Mouse (Mus musculus) hindbrain, embryonic 10.5 days (tissue): ENCODE measurements around the gene Efl1. TPM values are rescaled to one million over a fixed set of nuclear protein-coding genes. Genes with fewer than 3 reads are reported as not detected.

Source experiments
- DNase-seq: peaks from one replicate; pipeline ENCODE4 v3.0.0-alpha.2; 2017; ENCODE audit warnings: low spot score
- H3K27ac ChIP-seq: fragments of 300-500 bp; sonication (generic); 2 replicates; pipeline ENCODE4 v1.5.1; 2016; ENCODE audit warnings: mild to moderate bottlenecking, moderate library complexity
- H3K27me3 ChIP-seq: fragments of 300-500 bp; sonication (generic); 2 replicates; pipeline ENCODE4 v1.6.1; 2016; ENCODE audit warnings: mild to moderate bottlenecking; ENCODE audit not compliant: poor library complexity, insufficient read depth, severe bottlenecking
- H3K36me3 ChIP-seq: fragments of 300-500 bp; sonication (generic); 2 replicates; pipeline ENCODE4 v1.6.1; 2016; ENCODE audit warnings: mild to moderate bottlenecking, moderate library complexity
- H3K4me1 ChIP-seq: fragments of 300-500 bp; sonication (generic); replicated peaks from 2 replicates; pipeline ENCODE4 v1.6.1; 2016; ENCODE audit warnings: mild to moderate bottlenecking
- H3K4me3 ChIP-seq: fragments of 300-500 bp; sonication (generic); 2 replicates; pipeline ENCODE4 v1.5.1; 2016; ENCODE audit warnings: mild to moderate bottlenecking, moderate library complexity
- H3K9me3 ChIP-seq: fragments of 300-500 bp; sonication (generic); 2 replicates; pipeline ENCODE4 v1.6.1; 2016; ENCODE audit warnings: mild to moderate bottlenecking, moderate library complexity
- WGBS: fragments of 180-500 bp; shearing (Covaris S2); methylation state at CpG from one replicate; pipeline ENCODE4 v1.1.7; 2016; 5-methylcytosine and 5-hydroxymethylcytosine counted together
- polyA plus RNA-seq: library from polyadenylated mRNA; unstranded; fragments of >200 nt; fragmentation: Nextera tagmentation; extraction: Ambion mirVana; gene quantifications from 2 replicates; pipeline ENCODE4 v1.2.1, GENCODE M21; 2016

Gene Efl1
- 18.8 and 21.2 TPM in 2 replicates for polyA plus RNA-seq

GRCm38 (mm10) chr7:82648353-82649080 lies at the start of gene Efl1, which contains the start of gene Saxo2:
TSS of gene Efl1 (plus strand) at chr7:82648614.
TSS of gene Saxo2 (minus strand) at chr7:82648528.
- H3K36me3 ChIP-seq: peaks cover 21% of the 10 kb centered on the region
- peak; percentile 95 for DNase-seq
- H3K4me3 ChIP-seq: peak within 1 kb of the TSS; percentile 80
- H3K4me1 ChIP-seq: peaks cover 14% of the 10 kb centered on the region
- H3K27me3 ChIP-seq: no peaks in the 10 kb centered on the region
- WGBS: under 1% methylated on average over 46 of the region's 46 CpGs
- H3K9me3 ChIP-seq: no peaks in the 10 kb centered on the region
- H3K27ac ChIP-seq: peak within 1 kb of the TSS; percentile 88

- Histone ChIP-seq H3K36me3 (no peaks in the 10 kb centered on the region), H3K4me1 (peaks cover 3% of the 10 kb centered on the region; the same call in 1 of the 2 replicates), H3K27me3 (no peaks in the 10 kb centered on the region), H3K27ac (no peak overlapping the region), H3K4me3 (no peak overlapping the region), H3K9me3 (no peaks in the 10 kb centered on the region)
- whole genome bisulfite sequencing: 79% methylated on average over 4 of the region's 4 CpGs
- no peak for DNase-seq
Observed at GRCm38 (mm10) chr7:82602008-82602407, 46.4 kb upstream of the Efl1 start.

- H3K27me3 ChIP-seq: no peaks in the 10 kb centered on the region
- 83% methylated on average over 6 of the region's 6 CpGs for WGBS
- no peaks in the 10 kb centered on the region for H3K9me3 ChIP-seq
- no peaks in the 10 kb centered on the region for H3K36me3 ChIP-seq
- DNase-seq: no peak
- no peak overlapping the region for H3K4me3 ChIP-seq
- H3K27ac ChIP-seq: no peak overlapping the region
- H3K4me1 ChIP-seq: peaks cover 3% of the 10 kb centered on the region; the same call in 1 of the 2 replicates
Observed at GRCm38 (mm10) chr7:82605425-82605824, 43.0 kb upstream of the Efl1 start.

GRCm38 (mm10) chr7:82609629-82610028 lies 38.8 kb upstream of the Efl1 start:
- Histone ChIP-seq H3K4me3 (no peak overlapping the region), H3K9me3 (no peaks in the 10 kb centered on the region), H3K27ac (no peak overlapping the region), H3K36me3 (no peaks in the 10 kb centered on the region), H3K4me1 (no peaks in the 10 kb centered on the region), H3K27me3 (no peaks in the 10 kb centered on the region)
- 68% methylated on average over 3 of the region's 3 CpGs for WGBS
- DNase-seq: no peak

GRCm38 (mm10) chr7:82625342-82625741 lies 23.1 kb upstream of the Efl1 start:
- H3K4me1 ChIP-seq: no peaks in the 10 kb centered on the region
- no peaks in the 10 kb centered on the region for H3K27me3 ChIP-seq
- WGBS: 20% methylated on average over 7 of the region's 7 CpGs
- H3K36me3 ChIP-seq: no peaks in the 10 kb centered on the region
- DNase-seq: peak; percentile 61
- H3K27ac ChIP-seq: no peak overlapping the region
- no peak overlapping the region for H3K4me3 ChIP-seq
- H3K9me3 ChIP-seq: no peaks in the 10 kb centered on the region

GRCm38 (mm10) chr7:82647183-82647582 lies 1.2 kb upstream of the Efl1 start:
- H3K27ac ChIP-seq: no peak overlapping the region
- H3K36me3 ChIP-seq: peaks cover 9% of the 10 kb centered on the region
- H3K4me3 ChIP-seq: no peak overlapping the region
- no peaks in the 10 kb centered on the region for H3K9me3 ChIP-seq
- peaks cover 14% of the 10 kb centered on the region for H3K4me1 ChIP-seq
- WGBS: 85% methylated on average over 3 of the region's 3 CpGs
- no peak for DNase-seq
- H3K27me3 ChIP-seq: no peaks in the 10 kb centered on the region

GRCm38 (mm10) chr7:82647909-82648308 lies 505 bp upstream of the Efl1 start:
- peak overlapping the region; percentile 80 for H3K4me3 ChIP-seq
- H3K27me3 ChIP-seq: no peaks in the 10 kb centered on the region
- WGBS: 29% methylated on average over 4 of the region's 4 CpGs
- DNase-seq: no peak
- no peaks in the 10 kb centered on the region for H3K9me3 ChIP-seq
- peaks cover 14% of the 10 kb centered on the region for H3K4me1 ChIP-seq
- H3K36me3 ChIP-seq: peaks cover 15% of the 10 kb centered on the region
- peak overlapping the region; percentile 88 for H3K27ac ChIP-seq

GRCm38 (mm10) chr7:82649081-82649445 lies 649 bp downstream of the Efl1 start:
- DNase-seq: no peak
- Histone ChIP-seq H3K9me3 (no peaks in the 10 kb centered on the region), H3K4me1 (peaks cover 14% of the 10 kb centered on the region), H3K36me3 (peaks cover 23% of the 10 kb centered on the region), H3K27ac (peak overlapping the region; percentile 88), H3K4me3 (peak overlapping the region; percentile 80), H3K27me3 (no peaks in the 10 kb centered on the region)
- 26% methylated on average over 6 of the region's 6 CpGs for WGBS

GRCm38 (mm10) chr7:82664604-82665003 lies 16.2 kb downstream of the Efl1 start:
- H3K9me3 ChIP-seq: peaks cover 4% of the 10 kb centered on the region; the same call in 1 of the 2 replicates
- H3K4me1 ChIP-seq: no peaks in the 10 kb centered on the region
- H3K4me3 ChIP-seq: no peak overlapping the region
- DNase-seq: no peak
- WGBS: 95% methylated on average over 3 of the region's 3 CpGs
- H3K27me3 ChIP-seq: no peaks in the 10 kb centered on the region
- H3K36me3 ChIP-seq: peaks cover 76% of the 10 kb centered on the region
- no peak overlapping the region for H3K27ac ChIP-seq

- WGBS: 91% methylated on average over 5 of the region's 5 CpGs
- Histone ChIP-seq H3K36me3 (peaks cover 66% of the 10 kb centered on the region), H3K27ac (no peak overlapping the region), H3K9me3 (no peaks in the 10 kb centered on the region), H3K4me3 (no peak overlapping the region), H3K4me1 (no peaks in the 10 kb centered on the region), H3K27me3 (no peaks in the 10 kb centered on the region)
- DNase-seq: no peak
Observed at GRCm38 (mm10) chr7:82676001-82676400, 27.6 kb downstream of the Efl1 start.

GRCm38 (mm10) chr7:82676834-82677233 lies 28.4 kb downstream of the Efl1 start:
- peaks cover 65% of the 10 kb centered on the region for H3K36me3 ChIP-seq
- DNase-seq: no peak
- H3K27me3 ChIP-seq: no peaks in the 10 kb centered on the region
- no peaks in the 10 kb centered on the region for H3K4me1 ChIP-seq
- 88% methylated on average over 6 of the region's 6 CpGs for WGBS
- no peaks in the 10 kb centered on the region for H3K9me3 ChIP-seq
- no peak overlapping the region for H3K4me3 ChIP-seq
- no peak overlapping the region for H3K27ac ChIP-seq

GRCm38 (mm10) chr7:82679901-82680300 lies 31.5 kb downstream of the Efl1 start:
- peaks cover 57% of the 10 kb centered on the region for H3K36me3 ChIP-seq

GRCm38 (mm10) chr7:82688736-82689135 lies 40.3 kb downstream of the Efl1 start:
- Histone ChIP-seq H3K4me3 (no peak overlapping the region), H3K36me3 (peaks cover 56% of the 10 kb centered on the region), H3K4me1 (0 out of 2 replicates have a peak, but pooled peaks cover 7% of the 10 kb centered on the region), H3K27ac (no peak overlapping the region; the same call in 1 of the 2 replicates), H3K9me3 (no peaks in the 10 kb centered on the region), H3K27me3 (no peaks in the 10 kb centered on the region)
- 51% methylated on average over 3 of the region's 3 CpGs for WGBS
- no peak for DNase-seq

More at GRCm38 (mm10) chr7:82679901-82680300, 31.5 kb downstream of the Efl1 start:
- no peak overlapping the region for H3K4me3 ChIP-seq
- no peaks in the 10 kb centered on the region for H3K27me3 ChIP-seq
- WGBS: 92% methylated on average over 5 of the region's 5 CpGs
- no peaks in the 10 kb centered on the region for H3K9me3 ChIP-seq
- no peaks in the 10 kb centered on the region for H3K4me1 ChIP-seq
- no peak overlapping the region for H3K27ac ChIP-seq
- DNase-seq: no peak
